Mouse (Mus musculus) yolk sac, embryonic 10.5 days (tissue): ENCODE data around the gene Olfr656.

ENCODE experiments used
- DNase-seq: peaks from one replicate; pipeline ENCODE4 v3.0.0-alpha.2; 2017; ENCODE audit warnings: low spot score

The Olfr656 gene

GRCm38 (mm10) chr7:104613655-104614054, at the start of gene Olfr656:
Gene Olfr656, plus strand, starts transcription at chr7:104613955.
- DNase-seq = no peak

GRCm38 (mm10) chr7:104577014-104577413, 36.7 kb upstream of the Olfr656 start, which contains the start of gene Olfr653:
Gene Olfr653, plus strand, starts transcription at chr7:104577314.
- no peak for DNase-seq

DNA sequence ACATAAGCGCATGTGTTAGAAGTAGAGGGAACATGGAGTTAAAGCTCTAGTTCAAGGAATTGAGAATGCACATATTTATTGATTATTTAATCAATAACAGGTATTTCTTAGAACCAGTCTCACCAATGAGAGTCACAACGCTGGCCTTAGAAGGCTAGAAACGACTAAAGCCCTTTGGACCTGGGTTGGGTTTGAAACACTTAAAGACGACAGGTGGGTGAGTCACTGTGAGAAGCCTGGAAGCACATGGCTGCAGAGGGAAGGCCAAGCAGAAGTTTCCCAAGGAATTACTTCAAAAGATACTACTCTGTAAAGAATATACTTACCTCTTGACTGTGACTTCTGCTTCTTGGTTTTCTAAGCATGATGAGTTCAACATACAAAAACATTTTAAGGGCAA, 32.9 kb upstream of the Olfr656 start:
- no peak for DNase-seq

DNA sequence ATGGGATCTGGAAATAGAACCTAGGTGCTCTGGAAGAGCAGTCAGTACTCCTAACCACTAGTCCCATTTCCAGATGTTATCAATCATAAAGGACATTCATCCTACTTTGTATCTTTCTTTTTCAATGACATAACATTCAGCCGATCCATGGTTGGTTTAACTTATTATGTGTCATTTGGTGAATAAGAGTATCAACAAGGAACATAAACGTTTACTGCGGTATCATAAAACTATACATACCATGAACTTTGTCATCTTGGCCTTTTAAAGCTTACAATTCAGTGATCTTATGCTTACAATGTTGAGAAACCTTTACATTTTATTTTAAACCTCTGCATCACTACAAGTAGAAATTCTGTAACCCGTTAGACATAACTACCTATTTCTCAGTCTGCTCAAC, 32.3 kb upstream of the Olfr656 start:
- DNase-seq = no peak

- DNase-seq = no peak
Measured at GRCm38 (mm10) chr7:104586725-104587124, 27.0 kb upstream of the Olfr656 start, which contains the start of gene Olfr654. Gene Olfr654, plus strand, starts transcription at chr7:104587025.

DNA sequence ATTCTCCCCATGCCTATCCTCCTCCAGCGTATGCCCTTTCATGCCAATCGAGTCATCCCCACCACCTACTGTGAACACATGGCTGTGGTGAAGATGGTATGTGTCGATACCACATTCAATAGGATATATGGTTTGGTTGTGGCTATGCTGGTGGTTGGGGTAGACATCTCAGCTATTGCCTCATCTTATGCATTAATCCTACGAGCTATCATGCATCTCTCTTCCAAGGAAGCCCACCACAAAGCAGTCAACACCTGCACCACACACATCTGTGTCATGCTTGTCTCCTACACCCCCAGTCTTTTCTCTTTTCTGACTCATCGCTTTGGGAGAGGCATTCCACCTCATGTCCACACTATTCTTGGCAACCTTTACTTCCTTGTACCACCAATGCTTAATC, 25.5 kb upstream of the Olfr656 start:
- no peak for DNase-seq

DNA sequence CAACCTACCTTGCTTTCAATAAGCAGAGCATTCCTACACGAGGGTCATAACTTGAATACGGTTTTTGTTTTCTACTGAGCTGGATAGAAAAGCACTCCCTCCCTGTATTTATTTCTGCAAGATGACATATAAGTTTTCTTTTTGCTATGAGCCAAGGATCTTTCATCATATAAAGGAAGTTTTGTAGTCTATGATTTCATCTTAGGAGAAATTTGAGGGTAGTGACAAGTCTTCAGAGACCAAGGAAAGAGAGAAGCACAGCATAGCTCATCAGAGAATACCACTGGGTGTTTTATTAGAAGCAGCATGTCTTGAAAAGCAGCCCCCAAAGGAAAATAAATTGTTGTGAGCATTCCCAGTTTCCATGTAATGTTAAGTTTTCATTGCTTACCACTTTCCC, 12.1 kb upstream of the Olfr656 start, which contains the start of gene Olfr655:
Olfr655 (minus strand) TSS at position 101 of the 400 bp plus-strand sequence.
- no peak for DNase-seq

DNA sequence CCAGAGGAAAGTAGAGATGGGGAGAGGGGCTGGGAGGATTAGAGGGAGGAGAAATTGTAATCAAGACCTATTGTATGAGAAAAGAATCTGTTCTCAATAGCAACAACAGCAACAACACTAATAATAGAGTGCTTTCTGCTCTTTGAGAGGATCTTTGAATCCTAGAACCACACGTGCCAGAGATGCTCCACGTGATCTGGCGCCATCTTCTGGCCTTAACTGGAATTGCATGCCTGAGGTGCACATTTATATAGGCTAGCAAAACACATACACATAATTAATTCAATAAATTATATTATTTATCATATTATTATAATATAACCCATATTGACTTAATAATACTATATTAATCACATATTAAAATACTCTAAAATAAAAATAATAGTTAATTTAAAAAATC, 10.6 kb upstream of the Olfr656 start:
- peak; percentile 6 for DNase-seq

GRCm38 (mm10) chr7:104604727-104605126, 9.0 kb upstream of the Olfr656 start:
- no peak for DNase-seq

GRCm38 (mm10) chr7:104624494-104624893, 10.7 kb downstream of the Olfr656 start, which contains the start of gene Olfr657:
Gene Olfr657, plus strand, starts transcription at chr7:104624794.
- no peak for DNase-seq

DNA sequence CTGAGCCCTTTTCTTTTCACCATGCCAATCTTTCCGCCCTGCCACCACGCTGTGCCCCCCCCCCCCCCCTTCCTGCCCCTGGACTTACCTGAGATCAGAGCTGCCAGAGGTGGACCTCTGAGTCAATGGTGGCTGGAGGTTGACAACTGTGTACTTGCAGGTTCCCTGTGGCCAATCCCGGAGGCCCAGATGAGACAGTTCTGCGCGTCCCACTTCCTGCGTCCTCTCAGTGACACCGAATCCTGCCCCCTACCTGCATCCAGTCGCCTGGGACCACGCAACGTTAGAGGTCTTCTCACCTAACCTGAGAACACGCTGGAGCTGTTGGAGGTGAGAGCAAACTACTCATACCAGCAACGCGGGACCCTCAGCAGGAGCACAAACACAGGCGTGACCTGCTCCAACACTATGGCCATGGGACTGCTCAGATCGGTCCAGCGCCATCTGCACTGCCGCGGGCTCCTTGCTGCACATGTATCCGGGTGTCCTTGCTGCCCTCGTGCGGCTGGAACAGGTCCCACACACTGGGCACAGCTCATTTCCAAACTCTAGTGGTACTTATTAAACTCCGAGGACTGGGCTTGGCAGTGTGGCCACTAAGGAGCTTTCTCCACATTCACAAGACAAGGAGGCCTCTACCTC, 33.2 kb downstream of the Olfr656 start, which contains the start of gene Olfr658:
Olfr658 (minus strand) TSS at position 465 of the 642 bp plus-strand sequence.
- peak; percentile 44 for DNase-seq

GRCm38 (mm10) chr7:104666453-104666852, 52.7 kb downstream of the Olfr656 start, which contains the start of gene Olfr659:
Gene Olfr659, plus strand, starts transcription at chr7:104666753.
- no peak for DNase-seq
